Mouse (Mus musculus) intestine, postnatal 0 days (tissue): Measurements from ENCODE around the gene Mob1b. TPM values are rescaled to one million over a fixed set of nuclear protein-coding genes. Genes with fewer than 3 reads are reported as not detected.

Source experiments
- ATAC-seq: fragments of 200-750 bp; cut with Nextera tagmentation; 2 replicates; pipeline ENCODE4 v1.8.0; 2017; ENCODE audit warnings: mild to moderate bottlenecking, moderate TSS enrichment, moderate library complexity
- H3K27ac ChIP-seq: fragments of 300-500 bp; sonication (generic); 2 replicates; pipeline ENCODE4 v1.5.1; 2014; ENCODE audit warnings: mild to moderate bottlenecking, low read depth, low read length, moderate library complexity
- H3K27me3 ChIP-seq: fragments of 300-500 bp; sonication (generic); replicated peaks from 2 replicates; pipeline ENCODE4 v1.6.1; 2014; ENCODE audit warnings: low read length, mixed read lengths; ENCODE audit not compliant: control insufficient read depth, insufficient read depth
- H3K36me3 ChIP-seq: fragments of 300-500 bp; sonication (generic); 2 replicates; pipeline ENCODE4 v1.6.1; 2014; ENCODE audit warnings: mild to moderate bottlenecking, moderate library complexity; ENCODE audit not compliant: control insufficient read depth, insufficient read depth
- H3K4me1 ChIP-seq: fragments of 300-500 bp; sonication (generic); replicated peaks from 2 replicates; pipeline ENCODE4 v1.6.1; 2014; ENCODE audit warnings: antibody characterized with exemption, low read length, mixed read lengths; ENCODE audit not compliant: control insufficient read depth, insufficient read depth
- H3K4me2 ChIP-seq: fragments of 300-500 bp; sonication (generic); replicated peaks from 2 replicates; pipeline ENCODE4 v1.6.1; 2014; ENCODE audit warnings: low read depth, mild to moderate bottlenecking, moderate library complexity
- H3K4me3 ChIP-seq: fragments of 300-500 bp; sonication (generic); 2 replicates; pipeline ENCODE4 v1.5.1; 2014; ENCODE audit warnings: low read depth, low read length
- H3K9ac ChIP-seq: fragments of 300-500 bp; sonication (generic); 2 replicates; pipeline ENCODE4 v1.6.1; 2014; ENCODE audit warnings: mild to moderate bottlenecking, low read depth, low read length
- H3K9me3 ChIP-seq: fragments of 300-500 bp; sonication (generic); 2 replicates; pipeline ENCODE4 v1.6.1; 2016; ENCODE audit warnings: mixed run types; ENCODE audit not compliant: control insufficient read depth
- CTCF ChIP-seq: sonication (generic); IDR thresholded peaks from 2 replicates; pipeline ENCODE4 v1.5.1; 2016; ENCODE audit warnings: low read depth, mild to moderate bottlenecking, control low read depth, antibody characterized with exemption, moderate library complexity
- WGBS: fragments of 180-500 bp; shearing (Covaris S2); extraction: QIAGEN DNeasy Blood & Tissue Kit; methylation state at CpG from one replicate; pipeline ENCODE4 v1.1.7; 2014; 5-methylcytosine and 5-hydroxymethylcytosine counted together
- polyA plus RNA-seq: library from polyadenylated mRNA; unstranded; fragments of >200 nt; fragmentation: Nextera tagmentation; extraction: Ambion mirVana; gene quantifications from 2 replicates; pipeline ENCODE4 v1.2.1, GENCODE M21; 2015

The Mob1b gene
- polyA plus RNA-seq, 1 experiment from 2014 or later: 8.0 TPM

- Histone ChIP-seq H3K9me3 (no peaks in the 10 kb centered on the region), H3K9ac (no peak overlapping the region), H3K27me3 (no peaks in the 10 kb centered on the region), H3K27ac (no peak overlapping the region), H3K36me3 (peaks cover 14% of the 10 kb centered on the region; the same call in 1 of the 2 replicates), H3K4me2 (no peak overlapping the region), H3K4me3 (no peak overlapping the region), H3K4me1 (no peaks in the 10 kb centered on the region)
- WGBS: 49% methylated on average over 7 of the region's 7 CpGs
- no peak for TF ChIP-seq CTCF
- no peak; the same call in 1 of the 2 replicates for ATAC-seq
Observed at GRCm38 (mm10) chr5:88782072-88782765, 61.6 kb downstream of the Mob1b start.

GRCm38 (mm10) chr5:88785059-88785458, 64.4 kb downstream of the Mob1b start:
- no peaks in the 10 kb centered on the region for H3K4me1 ChIP-seq
- WGBS: 77% methylated on average over 1 of the region's 1 CpGs
- no peaks in the 10 kb centered on the region for H3K27me3 ChIP-seq
- no peak for ATAC-seq
- no peak overlapping the region for H3K4me3 ChIP-seq
- no peak overlapping the region for H3K4me2 ChIP-seq
- no peak overlapping the region for H3K9ac ChIP-seq
- no peaks in the 10 kb centered on the region for H3K9me3 ChIP-seq
- 0 out of 2 replicates have a peak, but pooled peaks cover 4% of the 10 kb centered on the region for H3K36me3 ChIP-seq
- H3K27ac ChIP-seq: no peak overlapping the region
- TF ChIP-seq CTCF: no peak

GRCm38 (mm10) chr5:88790675-88791074, 70.0 kb downstream of the Mob1b start:
- no peak overlapping the region for H3K4me3 ChIP-seq
- H3K9me3 ChIP-seq: no peaks in the 10 kb centered on the region
- H3K9ac ChIP-seq: no peak overlapping the region
- ATAC-seq: no peak
- H3K36me3 ChIP-seq: no peaks in the 10 kb centered on the region
- TF ChIP-seq CTCF: no peak
- 36% methylated on average over 9 of the region's 9 CpGs for WGBS
- H3K27me3 ChIP-seq: no peaks in the 10 kb centered on the region
- no peaks in the 10 kb centered on the region for H3K4me1 ChIP-seq
- H3K4me2 ChIP-seq: no peak overlapping the region
- H3K27ac ChIP-seq: no peak overlapping the region

- ATAC-seq: no peak
- H3K9me3 ChIP-seq: no peaks in the 10 kb centered on the region
- 32% methylated on average over 10 of the region's 10 CpGs for WGBS
Observed at GRCm38 (mm10) chr5:88791256-88792245, 70.9 kb downstream of the Mob1b start.

GRCm38 (mm10) chr5:88793676-88794075, 73.0 kb downstream of the Mob1b start:
- no peaks in the 10 kb centered on the region for H3K9me3 ChIP-seq
- H3K36me3 ChIP-seq: no peaks in the 10 kb centered on the region
- no peak overlapping the region for H3K9ac ChIP-seq
- H3K4me2 ChIP-seq: no peak overlapping the region
- no peak overlapping the region for H3K4me3 ChIP-seq
- H3K27me3 ChIP-seq: no peaks in the 10 kb centered on the region
- no peaks in the 10 kb centered on the region for H3K4me1 ChIP-seq
- H3K27ac ChIP-seq: no peak overlapping the region
- ATAC-seq: no peak
- TF ChIP-seq CTCF: no peak
- WGBS: 91% methylated on average over 3 of the region's 3 CpGs

More at GRCm38 (mm10) chr5:88791256-88792245, 70.9 kb downstream of the Mob1b start:
- H3K36me3 ChIP-seq: no peaks in the 10 kb centered on the region
- no peak overlapping the region for H3K9ac ChIP-seq
- no peaks in the 10 kb centered on the region for H3K4me1 ChIP-seq
- H3K27ac ChIP-seq: no peak overlapping the region
- no peak overlapping the region for H3K4me2 ChIP-seq
- TF ChIP-seq CTCF: peak; percentile 89
- no peaks in the 10 kb centered on the region for H3K27me3 ChIP-seq
- H3K4me3 ChIP-seq: no peak overlapping the region

- peak; percentile 69 for ATAC-seq
Observed at GRCm38 (mm10) chr5:88795910-88796584, 75.4 kb downstream of the Mob1b start.

More at GRCm38 (mm10) chr5:88795910-88796584, 75.4 kb downstream of the Mob1b start:
- WGBS: 24% methylated on average over 9 of the region's 9 CpGs
- no peak overlapping the region for H3K9ac ChIP-seq
- H3K27me3 ChIP-seq: no peaks in the 10 kb centered on the region
- H3K36me3 ChIP-seq: no peaks in the 10 kb centered on the region
- no peaks in the 10 kb centered on the region for H3K9me3 ChIP-seq
- H3K4me2 ChIP-seq: peak overlapping the region; percentile 46
- H3K4me3 ChIP-seq: no peak overlapping the region
- H3K27ac ChIP-seq: peak overlapping the region; percentile 58
- no peaks in the 10 kb centered on the region for H3K4me1 ChIP-seq
- TF ChIP-seq CTCF: no peak
